Mouse (Mus musculus): ENCODE results near the gene Nanos3. TPM values are rescaled to one million over a fixed set of nuclear protein-coding genes. Genes with fewer than 3 reads are reported as not detected.
A peak's percentile ranks its signal among the peaks of the same experiment; 100 is the strongest.

Gene Nanos3
- polyA plus RNA-seq, 1 experiment from 2014 or later, result 12.4 TPM

GRCm38 (mm10) chr8:84127202-84127901 is 57.7 kb downstream of the Nanos3 start:
- Histone ChIP-seq H3K4me2 (ENCODE audit: low read depth, low read length) (no peak overlapping the region), H3K27ac (ENCODE audit: low read depth, low read length) (no peak overlapping the region), H3K4me1 (ENCODE audit: control insufficient read depth, insufficient read depth, low read length) (no peaks in the 10 kb centered on the region), H3K4me3 (ENCODE audit: low read depth, low read length) (no peak overlapping the region), H3K9ac (replicated peaks; ENCODE audit: low read depth, low read length) (no peak overlapping the region), H3K27me3 (ENCODE audit: control insufficient read depth, insufficient read depth, low read length) (no peaks in the 10 kb centered on the region), H3K36me3 (ENCODE audit: control insufficient read depth, insufficient read depth, low read length) (peaks cover 3% of the 10 kb centered on the region), H3K9me3 (ENCODE audit: control insufficient read depth, low read length) (no peaks in the 10 kb centered on the region)
- WGBS, result 68% methylated on average over 17 of the region's 17 CpGs
- ATAC-seq (ENCODE audit: low read depth), result no peak

- H3K4me1 ChIP-seq (ENCODE audit: control insufficient read depth, insufficient read depth, low read length), result no peaks in the 10 kb centered on the region
- no peaks in the 10 kb centered on the region for H3K27me3 ChIP-seq (ENCODE audit: control insufficient read depth, insufficient read depth, low read length)
- WGBS, result 84% methylated on average over 2 of the region's 2 CpGs
- ATAC-seq (ENCODE audit: low read depth), result no peak
- no peaks in the 10 kb centered on the region for H3K36me3 ChIP-seq (ENCODE audit: control insufficient read depth, insufficient read depth, low read length)
- no peaks in the 10 kb centered on the region for H3K9me3 ChIP-seq (ENCODE audit: control insufficient read depth, low read length)
- no peak overlapping the region for H3K4me3 ChIP-seq (ENCODE audit: low read depth, low read length)
- no peak overlapping the region for H3K9ac ChIP-seq (replicated peaks; ENCODE audit: low read depth, low read length)
- no peak overlapping the region for H3K4me2 ChIP-seq (ENCODE audit: low read depth, low read length)
- H3K27ac ChIP-seq (ENCODE audit: low read depth, low read length), result no peak overlapping the region
Measured at GRCm38 (mm10) chr8:84126742-84127141, 58.3 kb downstream of the Nanos3 start.

- Histone ChIP-seq H3K27ac (ENCODE audit: low read depth, low read length) (no peak within 1 kb of the TSS), H3K9ac (replicated peaks; ENCODE audit: low read depth, low read length) (0 out of 2 replicates have a peak within 1 kb of the TSS, but pooled peaks have one; percentile 34), H3K4me3 (ENCODE audit: low read depth, low read length) (no peak within 1 kb of the TSS), H3K4me2 (ENCODE audit: low read depth, low read length) (no peak within 1 kb of the TSS), H3K27me3 (ENCODE audit: control insufficient read depth, insufficient read depth, low read length) (no peaks in the 10 kb centered on the region), H3K36me3 (ENCODE audit: control insufficient read depth, insufficient read depth, low read length) (no peaks in the 10 kb centered on the region), H3K4me1 (ENCODE audit: control insufficient read depth, insufficient read depth, low read length) (no peaks in the 10 kb centered on the region), H3K9me3 (ENCODE audit: control insufficient read depth, low read length) (no peaks in the 10 kb centered on the region)
- WGBS, result 68% methylated on average over 8 of the region's 9 CpGs
- no peak; the same call in 1 of the 2 replicates for ATAC-seq (ENCODE audit: low read depth)
Measured at GRCm38 (mm10) chr8:84125656-84126055, 59.4 kb downstream of the Nanos3 start, which contains the start of gene Podnl1. TSS of gene Podnl1 (plus strand) at chr8:84125989.

MicroRNA genes within 50 kb of the gene (microRNA counts, 519-probe panel; counts per million panel counts)
- microRNA mmu-miR-181c (4,399 counts per million, percentile 55 among the panel's probes with 10 or more counts), microRNA mmu-miR-23a (4,250 counts per million, percentile 51 among the panel's probes with 10 or more counts), microRNA mmu-miR-27a (4,817 counts per million, percentile 65 among the panel's probes with 10 or more counts)

Small RNA genes within 50 kb of the gene (microRNA-seq; reads per million reads assigned to microRNA genes)
- gene Gm25110, result not detected
- gene Mir181c, result 10,672 reads per million, percentile 97 among the genes with 10 or more reads in this experiment
- gene Mir181d, result 5,587 reads per million, percentile 93 among the genes with 10 or more reads in this experiment
- 2,848 reads per million, percentile 86 among the genes with 10 or more reads in this experiment for gene Mir23a
- gene Mir24-2, result not detected
- gene Mir27a, result 69.1 reads per million, percentile 41 among the genes with 10 or more reads in this experiment
- gene Mir3074-2, result not detected

Other genes with a start within 250 kb of the Nanos3 start
- gene Gm10644, start 230.0 kb downstream of the Nanos3 start, polyA plus RNA-seq (2014; fragmentation: Nextera tagmentation; extraction: Ambion mirVana), result 0.82 and 1.1 TPM in 2 replicates
- 5.1 and 7.6 TPM in 2 replicates for gene Asf1b, start 229.7 kb downstream of the Nanos3 start, polyA plus RNA-seq (2014; fragmentation: Nextera tagmentation; extraction: Ambion mirVana)
- 175 and 181 TPM in 2 replicates for gene Prkaca, start 212.2 kb downstream of the Nanos3 start, polyA plus RNA-seq (2014; fragmentation: Nextera tagmentation; extraction: Ambion mirVana)
- 13.6 and 14.8 TPM in 2 replicates for gene Samd1, start 187.5 kb downstream of the Nanos3 start, polyA plus RNA-seq (2014; fragmentation: Nextera tagmentation; extraction: Ambion mirVana)
- gene 1700067K01Rik, start 183.7 kb downstream of the Nanos3 start, polyA plus RNA-seq (2014; fragmentation: Nextera tagmentation; extraction: Ambion mirVana), result 0.86 and 0.95 TPM in 2 replicates
- 1.9 TPM in 1 of 2 replicates, not detected in the other for gene 2210011C24Rik, start 173.0 kb downstream of the Nanos3 start, polyA plus RNA-seq (2014; fragmentation: Nextera tagmentation; extraction: Ambion mirVana)
- gene Palm3, start 163.7 kb downstream of the Nanos3 start, polyA plus RNA-seq (2014; fragmentation: Nextera tagmentation; extraction: Ambion mirVana), result 5.1 and 5.2 TPM in 2 replicates
- gene Il27ra, start 142.6 kb downstream of the Nanos3 start, polyA plus RNA-seq (2014; fragmentation: Nextera tagmentation; extraction: Ambion mirVana), result 0.43 and 0.45 TPM in 2 replicates
- 0.82 and 0.91 TPM in 2 replicates for gene Rln3, start 140.2 kb downstream of the Nanos3 start, polyA plus RNA-seq (2014; fragmentation: Nextera tagmentation; extraction: Ambion mirVana)
- gene Gm10643, start 120.1 kb downstream of the Nanos3 start, polyA plus RNA-seq (2014; fragmentation: Nextera tagmentation; extraction: Ambion mirVana), result 1.8 and 2.2 TPM in 2 replicates
- 10.1 and 12.8 TPM in 2 replicates for gene Rfx1, start 118.4 kb downstream of the Nanos3 start, polyA plus RNA-seq (2014; fragmentation: Nextera tagmentation; extraction: Ambion mirVana)
- 16.5 and 19.0 TPM in 2 replicates for gene Dcaf15, start 80.4 kb downstream of the Nanos3 start, polyA plus RNA-seq (2014; fragmentation: Nextera tagmentation; extraction: Ambion mirVana)
- 0.43 and 0.50 TPM in 2 replicates for gene Podnl1, start 59.2 kb downstream of the Nanos3 start, polyA plus RNA-seq (2014; fragmentation: Nextera tagmentation; extraction: Ambion mirVana)
- gene Cc2d1a, start 37.3 kb downstream of the Nanos3 start, polyA plus RNA-seq (2014; fragmentation: Nextera tagmentation; extraction: Ambion mirVana), result 26.8 and 30.7 TPM in 2 replicates
- 1.3 and 1.6 TPM in 2 replicates for gene 4930432K21Rik, start 37.2 kb downstream of the Nanos3 start, polyA plus RNA-seq (2014; fragmentation: Nextera tagmentation; extraction: Ambion mirVana)
- gene Zswim4, start 51.8 kb upstream of the Nanos3 start, polyA plus RNA-seq (2014; fragmentation: Nextera tagmentation; extraction: Ambion mirVana), result 12.9 and 20.5 TPM in 2 replicates
- gene D8Ertd738e, start 64.5 kb upstream of the Nanos3 start, polyA plus RNA-seq (2014; fragmentation: Nextera tagmentation; extraction: Ambion mirVana), result 265 and 294 TPM in 2 replicates
- gene Mri1, start 72.1 kb upstream of the Nanos3 start, polyA plus RNA-seq (2014; fragmentation: Nextera tagmentation; extraction: Ambion mirVana), result 51.3 and 51.7 TPM in 2 replicates
- 22.5 and 28.8 TPM in 2 replicates for gene Ccdc130, start 85.2 kb upstream of the Nanos3 start, polyA plus RNA-seq (2014; fragmentation: Nextera tagmentation; extraction: Ambion mirVana)
- gene Cacna1a, start 203.2 kb upstream of the Nanos3 start, polyA plus RNA-seq (2014; fragmentation: Nextera tagmentation; extraction: Ambion mirVana), result 20.1 and 29.8 TPM in 2 replicates

Measured in neural tube, embryonic 14.5 days (tissue).